Mouse (Mus musculus): ENCODE measurements around the gene Kif18b. TPM values are rescaled to one million over a fixed set of nuclear protein-coding genes. Genes with fewer than 3 reads are reported as not detected.

The Kif18b gene
- polyA plus RNA-seq, 1 experiment = not detected

- H3K27ac ChIP-seq (ENCODE audit: insufficient read depth, low read depth, low read length) = no peak overlapping the region
- H3K4me3 ChIP-seq (ENCODE audit: insufficient read depth, low read depth, low read length) = peak overlapping the region; percentile 1; the same call in 1 of the 2 replicates
- WGBS = 90% methylated on average over 9 of the region's 9 CpGs
Measured at GRCm38 (mm10) chr11:102895779-102896178, 29.1 kb downstream of the Kif18b start.

DNA sequence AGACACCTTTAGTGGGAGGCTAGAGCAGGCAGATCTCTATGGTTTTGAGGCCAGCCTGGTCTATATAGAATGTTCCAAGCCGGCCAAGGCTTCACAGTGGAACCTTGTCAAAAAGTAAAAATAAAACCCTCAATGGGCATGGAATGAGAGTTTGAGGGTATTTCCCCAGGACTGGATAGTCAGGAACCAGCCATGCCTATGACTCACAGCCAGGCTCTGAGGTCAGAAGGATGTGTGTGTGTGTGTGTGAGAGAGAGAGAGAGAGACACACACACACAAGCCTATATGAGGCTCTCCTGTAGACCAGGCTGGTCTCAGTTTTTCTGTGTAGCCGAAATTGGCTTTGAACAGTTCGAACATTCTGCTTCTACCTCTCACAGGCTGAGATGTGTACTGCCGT lies 30.2 kb downstream of the Kif18b start:
- TF ChIP-seq POLR2A (IDR thresholded peaks at IDR 0.05; ENCODE audit: insufficient read depth, low read depth, low read length) (no peak), CTCF (IDR thresholded peaks at IDR 0.05; ENCODE audit: insufficient read depth, low read depth, low read length) (no peak)
- WGBS = 95% methylated on average over 4 of the region's 4 CpGs
- Histone ChIP-seq H3K4me1 (ENCODE audit: control insufficient read depth, insufficient read depth, low read length) (peaks cover 8% of the 10 kb centered on the region), H3K4me3 (ENCODE audit: insufficient read depth, low read depth, low read length) (no peak overlapping the region), H3K27ac (ENCODE audit: insufficient read depth, low read depth, low read length) (no peak overlapping the region)

More at GRCm38 (mm10) chr11:102895779-102896178, 29.1 kb downstream of the Kif18b start:
- TF ChIP-seq POLR2A (IDR thresholded peaks at IDR 0.05; ENCODE audit: insufficient read depth, low read depth, low read length) (no peak), CTCF (IDR thresholded peaks at IDR 0.05; ENCODE audit: insufficient read depth, low read depth, low read length) (no peak)
- peaks cover 8% of the 10 kb centered on the region for H3K4me1 ChIP-seq (ENCODE audit: control insufficient read depth, insufficient read depth, low read length)

DNA sequence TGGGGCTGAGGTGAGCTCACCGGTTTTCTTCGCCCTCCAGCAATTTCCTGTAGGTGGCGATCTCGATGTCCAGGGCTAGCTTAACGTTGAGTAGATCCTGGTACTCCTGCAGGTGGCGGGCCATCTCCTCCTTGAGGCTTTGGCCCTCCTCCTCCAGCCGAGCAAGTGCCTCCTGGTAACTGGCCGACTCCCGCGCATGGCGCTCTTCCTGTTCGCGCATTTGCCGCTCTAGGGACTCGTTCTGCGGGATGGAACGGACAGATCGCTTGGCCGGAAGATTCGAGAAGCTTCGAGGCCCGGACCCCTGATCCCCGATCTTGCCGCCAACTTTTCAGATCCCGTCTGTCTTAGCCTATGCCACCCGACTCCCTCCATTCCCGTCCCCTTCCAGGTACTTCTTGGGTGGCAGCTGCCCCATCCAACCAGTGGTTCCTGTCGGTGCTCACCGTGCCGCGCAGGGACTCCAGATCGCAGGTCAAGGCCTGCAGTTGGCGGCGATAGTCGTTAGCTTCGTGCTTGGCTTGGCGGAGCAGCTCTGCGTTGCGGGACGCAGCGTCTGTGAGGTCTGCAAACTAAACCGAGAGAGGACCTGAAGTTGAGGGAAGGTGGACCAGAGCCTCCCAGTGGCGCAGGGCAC lies 31.8 kb downstream of the Kif18b start:
- Histone ChIP-seq H3K27ac (ENCODE audit: insufficient read depth, low read depth, low read length) (no peak overlapping the region), H3K4me3 (ENCODE audit: insufficient read depth, low read depth, low read length) (peak overlapping the region; percentile 21), H3K4me1 (ENCODE audit: control insufficient read depth, insufficient read depth, low read length) (peaks cover 13% of the 10 kb centered on the region)
- TF ChIP-seq POLR2A (IDR thresholded peaks at IDR 0.05; ENCODE audit: insufficient read depth, low read depth, low read length) (no peak), CTCF (IDR thresholded peaks at IDR 0.05; ENCODE audit: insufficient read depth, low read depth, low read length) (no peak)
- 23% methylated on average over 43 of the region's 43 CpGs for WGBS

GRCm38 (mm10) chr11:102890096-102890495 lies 34.8 kb downstream of the Kif18b start:
- Histone ChIP-seq H3K27ac (ENCODE audit: insufficient read depth, low read depth, low read length) (no peak overlapping the region), H3K4me3 (ENCODE audit: insufficient read depth, low read depth, low read length) (no peak overlapping the region), H3K4me1 (ENCODE audit: control insufficient read depth, insufficient read depth, low read length) (peaks cover 19% of the 10 kb centered on the region)
- TF ChIP-seq CTCF (IDR thresholded peaks at IDR 0.05; ENCODE audit: insufficient read depth, low read depth, low read length) = no peak
- TF ChIP-seq POLR2A (IDR thresholded peaks at IDR 0.05; ENCODE audit: insufficient read depth, low read depth, low read length) = no peak
- WGBS = 77% methylated on average over 5 of the region's 5 CpGs

DNA sequence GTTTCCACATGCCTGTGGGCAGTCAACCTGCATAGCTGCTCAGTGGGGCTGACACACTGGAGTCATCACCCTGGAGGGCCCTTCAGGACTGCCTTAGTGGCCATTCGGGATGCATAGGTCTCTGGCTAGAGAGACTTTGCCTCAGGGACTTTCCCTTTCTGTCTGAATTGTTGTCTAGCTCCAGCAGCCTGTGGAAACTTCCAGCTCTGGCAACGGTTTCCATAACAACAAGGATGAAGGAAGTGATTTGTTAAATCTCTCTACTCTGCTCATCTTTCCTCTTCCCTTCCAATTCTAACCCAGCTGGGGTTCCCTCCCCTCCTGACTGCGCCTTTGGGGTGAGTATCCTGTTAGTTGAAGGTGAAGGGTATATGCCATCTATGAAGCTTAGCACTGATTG lies 36.8 kb downstream of the Kif18b start:
- H3K27ac ChIP-seq (ENCODE audit: insufficient read depth, low read depth, low read length) = peak overlapping the region; percentile 56; the same call in 1 of the 2 replicates
- no peak for TF ChIP-seq CTCF (IDR thresholded peaks at IDR 0.05; ENCODE audit: insufficient read depth, low read depth, low read length)
- TF ChIP-seq POLR2A (IDR thresholded peaks at IDR 0.05; ENCODE audit: insufficient read depth, low read depth, low read length) = no peak
- 17% methylated on average over 3 of the region's 3 CpGs for WGBS
- no peak overlapping the region for H3K4me3 ChIP-seq (ENCODE audit: insufficient read depth, low read depth, low read length)
- peaks cover 25% of the 10 kb centered on the region for H3K4me1 ChIP-seq (ENCODE audit: control insufficient read depth, insufficient read depth, low read length)

DNA sequence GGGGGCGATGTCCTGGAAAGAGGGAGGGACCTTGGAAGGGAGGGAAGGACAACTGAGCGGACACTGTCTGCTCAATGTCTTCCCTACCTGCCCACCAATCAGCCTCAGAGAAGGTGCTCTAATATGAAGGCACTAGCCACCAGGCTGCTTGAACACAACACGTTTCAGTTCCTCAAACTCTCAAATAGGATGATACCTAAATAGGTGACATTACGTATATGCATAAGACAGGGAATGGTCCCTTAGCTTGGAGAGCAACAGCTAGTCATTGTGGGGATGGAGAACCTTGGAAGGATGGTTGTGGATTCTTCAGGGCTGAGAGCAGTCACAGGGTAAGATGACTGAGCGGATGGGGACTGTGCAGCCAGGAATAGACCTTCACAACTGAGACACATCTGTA lies 37.5 kb downstream of the Kif18b start:
- Histone ChIP-seq H3K4me3 (ENCODE audit: insufficient read depth, low read depth, low read length) (no peak overlapping the region), H3K4me1 (ENCODE audit: control insufficient read depth, insufficient read depth, low read length) (peaks cover 23% of the 10 kb centered on the region), H3K27ac (ENCODE audit: insufficient read depth, low read depth, low read length) (no peak overlapping the region)
- WGBS = 96% methylated on average over 5 of the region's 5 CpGs
- TF ChIP-seq POLR2A (IDR thresholded peaks at IDR 0.05; ENCODE audit: insufficient read depth, low read depth, low read length) = no peak
- no peak for TF ChIP-seq CTCF (IDR thresholded peaks at IDR 0.05; ENCODE audit: insufficient read depth, low read depth, low read length)

- Histone ChIP-seq H3K27ac (ENCODE audit: insufficient read depth, low read depth, low read length) (peak within 1 kb of the TSS; percentile 1; the same call in 1 of the 2 replicates), H3K4me3 (ENCODE audit: insufficient read depth, low read depth, low read length) (no peak within 1 kb of the TSS), H3K4me1 (ENCODE audit: control insufficient read depth, insufficient read depth, low read length) (peaks cover 24% of the 10 kb centered on the region)
- WGBS = 55% methylated on average over 10 of the region's 10 CpGs
- TF ChIP-seq POLR2A (IDR thresholded peaks at IDR 0.05; ENCODE audit: insufficient read depth, low read depth, low read length) = no peak
- no peak for TF ChIP-seq CTCF (IDR thresholded peaks at IDR 0.05; ENCODE audit: insufficient read depth, low read depth, low read length)
Measured at GRCm38 (mm10) chr11:102884616-102885219, 40.2 kb downstream of the Kif18b start, which contains the start of gene Fam187a. Gene Fam187a (plus strand): TSS chr11:102885169.

GRCm38 (mm10) chr11:102881314-102882198 lies 43.4 kb downstream of the Kif18b start:
- peak overlapping the region; percentile 96 for H3K27ac ChIP-seq (ENCODE audit: insufficient read depth, low read depth, low read length)
- peak overlapping the region; percentile 68 for H3K4me3 ChIP-seq (ENCODE audit: insufficient read depth, low read depth, low read length)
- peaks cover 13% of the 10 kb centered on the region for H3K4me1 ChIP-seq (ENCODE audit: control insufficient read depth, insufficient read depth, low read length)
- 8% methylated on average over 13 of the region's 13 CpGs for WGBS
- TF ChIP-seq POLR2A (IDR thresholded peaks at IDR 0.05; ENCODE audit: insufficient read depth, low read depth, low read length) = no peak

Data from olfactory bulb, adult 2 months (tissue).